Mouse (Mus musculus): ENCODE measurements around the gene Smg1. TPM values are rescaled to one million over a fixed set of nuclear protein-coding genes. Genes with fewer than 3 reads are reported as not detected.

Gene Smg1
- polyA plus RNA-seq, 1 experiment from 2014 or later, result 26.8 TPM

GRCm38 (mm10) chr7:118259676-118260305 lies 16.3 kb upstream of the Smg1 start:
- no peak overlapping the region for H3K4me3 ChIP-seq
- H3K27ac ChIP-seq, result no peak overlapping the region
- H3K4me2 ChIP-seq (replicated peaks), result no peak overlapping the region
- no peaks in the 10 kb centered on the region for H3K36me3 ChIP-seq
- 91% methylated on average over 7 of the region's 7 CpGs for WGBS
- no peaks in the 10 kb centered on the region for H3K27me3 ChIP-seq
- no peaks in the 10 kb centered on the region for H3K9me3 ChIP-seq (replicated peaks)
- no peak overlapping the region for H3K9ac ChIP-seq
- no peak for ATAC-seq (ENCODE audit: low FRiP score)
- no peaks in the 10 kb centered on the region for H3K4me1 ChIP-seq

GRCm38 (mm10) chr7:118258451-118258850 lies 15.0 kb upstream of the Smg1 start:
- no peak overlapping the region for H3K4me3 ChIP-seq
- H3K9me3 ChIP-seq (replicated peaks), result no peaks in the 10 kb centered on the region
- ATAC-seq (ENCODE audit: low FRiP score), result no peak
- no peak overlapping the region for H3K27ac ChIP-seq
- no peaks in the 10 kb centered on the region for H3K27me3 ChIP-seq
- no peaks in the 10 kb centered on the region for H3K4me1 ChIP-seq
- no peaks in the 10 kb centered on the region for H3K36me3 ChIP-seq
- H3K9ac ChIP-seq, result no peak overlapping the region
- H3K4me2 ChIP-seq (replicated peaks), result no peak overlapping the region

- no peak overlapping the region for H3K27ac ChIP-seq
- H3K9ac ChIP-seq, result no peak overlapping the region
- peaks cover 10% of the 10 kb centered on the region for H3K4me1 ChIP-seq
- H3K4me3 ChIP-seq, result no peak overlapping the region
- 86% methylated on average over 6 of the region's 6 CpGs for WGBS
- H3K9me3 ChIP-seq (replicated peaks), result no peaks in the 10 kb centered on the region
- no peaks in the 10 kb centered on the region for H3K27me3 ChIP-seq
- H3K4me2 ChIP-seq (replicated peaks), result no peak overlapping the region
- ATAC-seq (ENCODE audit: low FRiP score), result no peak
- H3K36me3 ChIP-seq, result no peaks in the 10 kb centered on the region
Observed at GRCm38 (mm10) chr7:118256740-118257139, 13.3 kb upstream of the Smg1 start.

GRCm38 (mm10) chr7:118254460-118254859 lies 11.0 kb upstream of the Smg1 start:
- no peak overlapping the region for H3K27ac ChIP-seq
- 51% methylated on average over 8 of the region's 8 CpGs for WGBS
- H3K4me1 ChIP-seq, result peaks cover 10% of the 10 kb centered on the region
- H3K27me3 ChIP-seq, result no peaks in the 10 kb centered on the region
- H3K4me2 ChIP-seq (replicated peaks), result no peak overlapping the region
- H3K4me3 ChIP-seq, result no peak overlapping the region
- no peaks in the 10 kb centered on the region for H3K9me3 ChIP-seq (replicated peaks)
- H3K36me3 ChIP-seq, result no peaks in the 10 kb centered on the region
- H3K9ac ChIP-seq, result no peak overlapping the region
- ATAC-seq (ENCODE audit: low FRiP score), result 0 out of 2 replicates have a peak, but pooled peaks have one; percentile 29

- H3K36me3 ChIP-seq, result no peaks in the 10 kb centered on the region
- H3K9me3 ChIP-seq (replicated peaks), result no peaks in the 10 kb centered on the region
- H3K4me1 ChIP-seq, result peaks cover 10% of the 10 kb centered on the region
- H3K27ac ChIP-seq, result no peak overlapping the region
- no peak overlapping the region for H3K4me3 ChIP-seq
- no peak overlapping the region for H3K4me2 ChIP-seq (replicated peaks)
- no peak for ATAC-seq (ENCODE audit: low FRiP score)
- H3K9ac ChIP-seq, result no peak overlapping the region
- no peaks in the 10 kb centered on the region for H3K27me3 ChIP-seq
- 60% methylated on average over 4 of the region's 4 CpGs for WGBS
Observed at GRCm38 (mm10) chr7:118254015-118254414, 10.5 kb upstream of the Smg1 start.

GRCm38 (mm10) chr7:118252979-118253378 lies 9.5 kb upstream of the Smg1 start:
- H3K27ac ChIP-seq, result no peak overlapping the region
- H3K4me1 ChIP-seq, result peaks cover 10% of the 10 kb centered on the region
- no peak for ATAC-seq (ENCODE audit: low FRiP score)
- H3K27me3 ChIP-seq, result no peaks in the 10 kb centered on the region
- H3K4me2 ChIP-seq (replicated peaks), result no peak overlapping the region
- no peaks in the 10 kb centered on the region for H3K36me3 ChIP-seq
- no peaks in the 10 kb centered on the region for H3K9me3 ChIP-seq (replicated peaks)
- H3K9ac ChIP-seq, result no peak overlapping the region
- 65% methylated on average over 3 of the region's 3 CpGs for whole genome bisulfite sequencing
- no peak overlapping the region for H3K4me3 ChIP-seq

- WGBS, result 29% methylated on average over 4 of the region's 4 CpGs
- Histone ChIP-seq H3K4me1 (peaks cover 10% of the 10 kb centered on the region), H3K36me3 (no peaks in the 10 kb centered on the region), H3K9ac (no peak overlapping the region), H3K4me2 (replicated peaks) (no peak overlapping the region), H3K27ac (no peak overlapping the region), H3K9me3 (replicated peaks) (no peaks in the 10 kb centered on the region), H3K27me3 (no peaks in the 10 kb centered on the region), H3K4me3 (no peak overlapping the region)
- no peak for ATAC-seq (ENCODE audit: low FRiP score)
Observed at GRCm38 (mm10) chr7:118252349-118252748, 8.9 kb upstream of the Smg1 start.

- no peak overlapping the region for H3K27ac ChIP-seq
- no peaks in the 10 kb centered on the region for H3K36me3 ChIP-seq
- no peaks in the 10 kb centered on the region for H3K9me3 ChIP-seq (replicated peaks)
- H3K4me2 ChIP-seq (replicated peaks), result no peak overlapping the region
- H3K4me1 ChIP-seq, result peaks cover 10% of the 10 kb centered on the region
- no peaks in the 10 kb centered on the region for H3K27me3 ChIP-seq
- ATAC-seq (ENCODE audit: low FRiP score), result no peak
- H3K4me3 ChIP-seq, result no peak overlapping the region
- no peak overlapping the region for H3K9ac ChIP-seq
- WGBS, result 98% methylated on average over 2 of the region's 2 CpGs
Observed at GRCm38 (mm10) chr7:118251392-118252170, 8.1 kb upstream of the Smg1 start.

GRCm38 (mm10) chr7:118250482-118251160 lies 7.2 kb upstream of the Smg1 start:
- H3K27ac ChIP-seq, result no peak overlapping the region
- no peaks in the 10 kb centered on the region for H3K27me3 ChIP-seq
- no peak overlapping the region for H3K4me2 ChIP-seq (replicated peaks)
- WGBS, result 80% methylated on average over 4 of the region's 4 CpGs
- H3K9me3 ChIP-seq (replicated peaks), result no peaks in the 10 kb centered on the region
- H3K36me3 ChIP-seq, result no peaks in the 10 kb centered on the region
- peaks cover 10% of the 10 kb centered on the region for H3K4me1 ChIP-seq
- no peak overlapping the region for H3K9ac ChIP-seq
- no peak for ATAC-seq (ENCODE audit: low FRiP score)
- no peak overlapping the region for H3K4me3 ChIP-seq

GRCm38 (mm10) chr7:118249563-118249962 lies 6.1 kb upstream of the Smg1 start:
- no peak overlapping the region for H3K4me2 ChIP-seq (replicated peaks)
- no peak overlapping the region for H3K27ac ChIP-seq
- H3K4me3 ChIP-seq, result no peak overlapping the region
- no peak overlapping the region for H3K9ac ChIP-seq
- peaks cover 10% of the 10 kb centered on the region for H3K4me1 ChIP-seq
- H3K27me3 ChIP-seq, result no peaks in the 10 kb centered on the region
- no peaks in the 10 kb centered on the region for H3K9me3 ChIP-seq (replicated peaks)
- H3K36me3 ChIP-seq, result no peaks in the 10 kb centered on the region
- ATAC-seq (ENCODE audit: low FRiP score), result no peak
- WGBS, result 96% methylated on average over 2 of the region's 2 CpGs

GRCm38 (mm10) chr7:118248069-118248468 lies 4.6 kb upstream of the Smg1 start:
- ATAC-seq (ENCODE audit: low FRiP score), result no peak
- Histone ChIP-seq H3K4me2 (replicated peaks) (no peak overlapping the region), H3K9me3 (replicated peaks) (no peaks in the 10 kb centered on the region), H3K36me3 (no peaks in the 10 kb centered on the region), H3K4me3 (no peak overlapping the region), H3K27ac (no peak overlapping the region), H3K27me3 (no peaks in the 10 kb centered on the region), H3K4me1 (peaks cover 7% of the 10 kb centered on the region), H3K9ac (no peak overlapping the region)
- 90% methylated on average over 8 of the region's 8 CpGs for WGBS

- 91% methylated on average over 3 of the region's 3 CpGs for WGBS
- ATAC-seq (ENCODE audit: low FRiP score), result no peak
Observed at GRCm38 (mm10) chr7:118245260-118245659, 1.8 kb upstream of the Smg1 start.

More at GRCm38 (mm10) chr7:118245260-118245659, 1.8 kb upstream of the Smg1 start:
- no peak overlapping the region for H3K4me3 ChIP-seq
- H3K4me1 ChIP-seq, result peaks cover 15% of the 10 kb centered on the region
- no peak overlapping the region for H3K27ac ChIP-seq
- no peak overlapping the region for H3K4me2 ChIP-seq (replicated peaks)
- H3K9ac ChIP-seq, result no peak overlapping the region
- no peaks in the 10 kb centered on the region for H3K9me3 ChIP-seq (replicated peaks)
- no peaks in the 10 kb centered on the region for H3K36me3 ChIP-seq
- no peaks in the 10 kb centered on the region for H3K27me3 ChIP-seq
